Mouse (Mus musculus) layer of hippocampus, adult 6 months (tissue): Measurements from ENCODE around the gene AI467606. TPM values are rescaled to one million over a fixed set of nuclear protein-coding genes. Genes with fewer than 3 reads are reported as not detected.

Source experiments
- long read RNA-seq, 2 experiments: library from polyadenylated mRNA; unstranded; transcript quantifications; one replicate each; pipeline ENCODE4 v2.0.0; 2019 to 2020
- microRNA-seq: library from miRNA; unstranded; fragments of <30 nt; microRNA quantifications from one replicate; pipeline ENCODE4 v1.2.0, GENCODE M21; 2020
- polyA plus RNA-seq: library from polyadenylated mRNA; unstranded; fragments of <200 nt; fragmentation: Nextera tagmentation; gene quantifications from 2 replicates; pipeline ENCODE4 v1.2.3, GENCODE M21; 2021

The AI467606 gene
- polyA plus RNA-seq, result 1.8 and 2.1 TPM in 2 replicates
- long read RNA-seq, experiment 1, partial matches to known transcripts, result 0 of 3 reads
- long read RNA-seq, experiment 1, other reads (novel, unspliced or antisense), result 0 of 3 reads
- long read RNA-seq, experiment 2, transcript AI467606-201 (2 exons, 1,932 nt), result major isoform, 11 of 11 reads
- long read RNA-seq, experiment 2, partial matches to known transcripts, result 0 of 11 reads
- long read RNA-seq, experiment 2, other reads (novel, unspliced or antisense), result 0 of 11 reads

DNA sequence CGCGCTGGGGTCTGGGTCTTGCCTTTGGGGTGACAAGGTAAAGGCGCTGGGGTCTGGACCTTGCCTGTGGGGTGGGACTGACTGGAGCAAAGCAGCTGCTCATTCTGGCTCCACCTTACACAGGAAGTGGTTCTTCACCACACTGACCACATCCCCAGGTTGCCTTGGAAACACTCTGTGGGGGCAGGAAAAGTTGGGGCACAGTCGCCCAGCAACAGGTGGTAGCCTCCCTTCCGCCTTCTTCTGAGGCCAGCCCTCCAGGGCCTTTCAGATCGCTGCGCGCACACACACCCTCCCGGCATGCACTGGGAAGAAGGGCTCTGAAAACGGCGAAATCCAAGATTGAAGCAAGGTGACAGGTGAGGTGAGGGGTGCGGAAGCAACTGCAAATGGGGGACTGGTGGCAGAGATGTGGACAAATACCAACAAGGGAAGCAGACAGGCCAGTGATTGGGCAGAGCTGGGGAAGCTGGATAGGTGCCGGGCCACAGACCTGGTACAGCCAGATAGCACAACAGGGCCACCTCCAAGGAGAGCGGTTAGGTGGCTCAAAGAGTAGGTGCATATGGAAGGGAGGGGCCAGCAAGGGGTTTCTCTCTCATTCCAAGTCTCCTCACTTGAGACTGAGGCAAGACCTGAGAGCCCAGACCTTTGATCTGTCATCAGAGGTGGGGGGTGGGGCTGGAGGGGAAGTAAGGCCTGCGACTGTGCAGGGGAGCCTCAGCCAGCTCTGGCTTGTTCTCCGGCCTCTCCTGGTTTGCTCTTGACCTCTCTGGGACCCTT is at the start of gene AI467606:
Gene AI467606, plus strand, starts transcription at position 246 of the 783 bp plus-strand sequence.

GRCm38 (mm10) chr7:127041851-127042672 is 49.1 kb upstream of the AI467606 start, which contains the start of gene Kif22:
TSS of gene Kif22 (minus strand) at chr7:127042471.

DNA sequence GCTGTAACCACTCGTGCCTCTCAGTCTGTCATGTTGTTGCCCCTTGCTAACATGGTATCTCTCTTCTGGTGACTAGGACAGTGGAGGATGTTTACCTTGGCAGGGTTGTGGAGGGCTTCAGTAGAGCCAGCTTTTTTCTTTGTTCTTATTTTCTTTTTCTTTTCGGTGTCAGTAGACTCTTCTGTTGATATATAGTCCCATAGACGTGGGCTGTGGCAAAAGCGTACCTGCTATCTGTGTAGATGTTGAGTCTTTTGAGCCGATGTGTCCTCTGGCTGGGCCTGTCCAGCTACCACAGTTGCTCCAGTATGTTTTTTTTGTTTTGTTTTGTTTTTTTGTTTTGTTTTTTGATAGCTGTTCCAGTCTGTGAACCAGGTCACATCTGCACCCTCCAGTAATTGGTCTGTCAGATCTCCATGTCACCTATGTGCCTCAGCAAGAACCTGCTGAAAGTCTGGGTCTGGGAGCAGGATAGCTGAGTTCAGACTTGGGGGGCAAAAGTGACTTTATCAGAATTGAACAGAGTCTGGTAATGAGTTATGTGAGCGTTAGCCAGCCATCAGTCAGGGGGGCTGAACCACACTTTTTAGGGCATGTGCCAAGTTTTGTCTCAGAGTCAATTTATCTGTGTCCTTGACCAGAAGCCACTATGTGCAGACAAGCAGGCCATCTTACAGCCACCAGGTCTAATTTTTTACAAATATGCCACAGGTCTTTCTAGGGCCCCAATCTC is 3.7 kb upstream of the AI467606 start, which contains the start of gene Zg16:
Gene Zg16, minus strand, starts transcription at position 51 of the 733 bp plus-strand sequence.

DNA sequence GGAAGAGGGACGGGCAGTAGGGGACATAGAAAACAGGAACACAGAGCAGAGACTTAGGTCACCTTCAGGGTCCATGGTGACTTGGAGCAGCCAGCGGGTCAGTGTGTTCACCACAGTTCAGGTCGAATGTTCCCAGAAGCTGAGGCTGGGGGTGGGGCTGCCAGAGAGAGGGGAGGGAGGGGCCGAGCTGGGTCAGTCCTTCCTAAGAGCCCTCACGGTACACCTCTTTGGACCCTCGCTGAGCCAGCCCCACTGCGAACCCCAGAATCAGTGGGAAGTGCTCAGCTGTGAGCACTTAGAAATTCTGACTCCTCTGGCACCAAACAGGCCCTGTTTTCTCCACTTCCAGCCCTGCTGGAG is 30.7 kb downstream of the AI467606 start, which contains the start of gene Qprt:
Gene Qprt, minus strand, starts transcription at position 316 of the 360 bp plus-strand sequence.

GRCm38 (mm10) chr7:127137262-127138017 is 46.3 kb downstream of the AI467606 start, which contains the start of gene Spn:
TSS of gene Spn (minus strand) at chr7:127137823.

Small RNA genes within 50 kb of the gene (microRNA-seq; reads per million reads assigned to microRNA genes)
- gene Gm44343, result not detected

Other genes with a start within 250 kb of the AI467606 start
- gene Doc2a, start 243.9 kb upstream of the AI467606 start, polyA plus RNA-seq, result 6.7 and 7.2 TPM in 2 replicates
- 2.4 and 3.8 TPM in 2 replicates for gene Hirip3, start 229.4 kb upstream of the AI467606 start, polyA plus RNA-seq
- 46.0 and 48.1 TPM in 2 replicates for gene Ino80e, start 229.0 kb upstream of the AI467606 start, polyA plus RNA-seq
- 8.2 and 10.1 TPM in 2 replicates for gene Taok2, start 206.7 kb upstream of the AI467606 start, polyA plus RNA-seq
- 28.6 and 32.5 TPM in 2 replicates for gene Tmem219, start 168.4 kb upstream of the AI467606 start, polyA plus RNA-seq
- 262 and 282 TPM in 2 replicates for gene Kctd13, start 162.5 kb upstream of the AI467606 start, polyA plus RNA-seq
- 10.4 and 12.0 TPM in 2 replicates for gene Asphd1, start 141.8 kb upstream of the AI467606 start, polyA plus RNA-seq
- gene Sez6l2, start 140.8 kb upstream of the AI467606 start, polyA plus RNA-seq, result 70.3 and 76.4 TPM in 2 replicates
- 205 and 220 TPM in 2 replicates for gene Cdipt, start 115.4 kb upstream of the AI467606 start, polyA plus RNA-seq
- gene Cdiptos, start 115.3 kb upstream of the AI467606 start, polyA plus RNA-seq, result 0.46 and 0.93 TPM in 2 replicates
- gene Mvp, start 76.7 kb upstream of the AI467606 start, polyA plus RNA-seq, result 4.2 and 5.5 TPM in 2 replicates
- 0.55 TPM in 1 of 2 replicates, not detected in the other for gene Pagr1b, start 74.9 kb upstream of the AI467606 start, polyA plus RNA-seq
- gene Pagr1a, start 74.0 kb upstream of the AI467606 start, polyA plus RNA-seq, result 28.6 and 49.8 TPM in 2 replicates
- gene Gm42742, start 70.3 kb upstream of the AI467606 start, polyA plus RNA-seq, result 8.1 and 19.3 TPM in 2 replicates
- 96.1 and 120 TPM in 2 replicates for gene Prrt2, start 70.1 kb upstream of the AI467606 start, polyA plus RNA-seq
- 5.6 and 7.1 TPM in 2 replicates for gene Maz, start 64.3 kb upstream of the AI467606 start, polyA plus RNA-seq
- 15.6 and 17.6 TPM in 2 replicates for gene Kif22, start 48.9 kb upstream of the AI467606 start, polyA plus RNA-seq
- not detected in 2 replicates for gene Zg16, start 4.0 kb upstream of the AI467606 start, polyA plus RNA-seq
- gene Qprt, start 30.9 kb downstream of the AI467606 start, polyA plus RNA-seq, result 0.89 and 0.97 TPM in 2 replicates
- gene Spn, start 46.5 kb downstream of the AI467606 start, polyA plus RNA-seq, result 0.06 TPM in 1 of 2 replicates, not detected in the other
- gene Cd2bp2, start 104.7 kb downstream of the AI467606 start, polyA plus RNA-seq, result 30.0 and 34.9 TPM in 2 replicates
- gene Tbc1d10b, start 117.1 kb downstream of the AI467606 start, polyA plus RNA-seq, result 8.5 and 9.3 TPM in 2 replicates
- 4.1 and 5.1 TPM in 2 replicates for gene Mylpf, start 117.5 kb downstream of the AI467606 start, polyA plus RNA-seq
- gene Zfp553, start 141.7 kb downstream of the AI467606 start, polyA plus RNA-seq, result 12.1 and 12.3 TPM in 2 replicates
- gene Sept1, start 141.8 kb downstream of the AI467606 start, polyA plus RNA-seq, result 1.3 and 2.0 TPM in 2 replicates
- 61.1 and 73.1 TPM in 2 replicates for gene Zfp771, start 152.9 kb downstream of the AI467606 start, polyA plus RNA-seq
- gene Dctpp1, start 169.3 kb downstream of the AI467606 start, polyA plus RNA-seq, result 66.6 and 67.2 TPM in 2 replicates
- gene Sephs2, start 182.7 kb downstream of the AI467606 start, polyA plus RNA-seq, result 60.4 and 69.7 TPM in 2 replicates
- gene Itgal, start 204.9 kb downstream of the AI467606 start, polyA plus RNA-seq, result 0.04 and 0.14 TPM in 2 replicates